Mouse (Mus musculus): ENCODE results near the gene Rasgrf1. TPM values are rescaled to one million over a fixed set of nuclear protein-coding genes. Genes with fewer than 3 reads are reported as not detected.
A peak's percentile ranks its signal among the peaks of the same experiment; 100 is the strongest.
"Not testable (repeated sequence)": the region's sequence is repeated elsewhere in the genome, so short reads cannot be mapped to it uniquely, and the experiment has no call there.

Gene Rasgrf1
- polyA plus RNA-seq, 1 experiment, result not detected

DNA sequence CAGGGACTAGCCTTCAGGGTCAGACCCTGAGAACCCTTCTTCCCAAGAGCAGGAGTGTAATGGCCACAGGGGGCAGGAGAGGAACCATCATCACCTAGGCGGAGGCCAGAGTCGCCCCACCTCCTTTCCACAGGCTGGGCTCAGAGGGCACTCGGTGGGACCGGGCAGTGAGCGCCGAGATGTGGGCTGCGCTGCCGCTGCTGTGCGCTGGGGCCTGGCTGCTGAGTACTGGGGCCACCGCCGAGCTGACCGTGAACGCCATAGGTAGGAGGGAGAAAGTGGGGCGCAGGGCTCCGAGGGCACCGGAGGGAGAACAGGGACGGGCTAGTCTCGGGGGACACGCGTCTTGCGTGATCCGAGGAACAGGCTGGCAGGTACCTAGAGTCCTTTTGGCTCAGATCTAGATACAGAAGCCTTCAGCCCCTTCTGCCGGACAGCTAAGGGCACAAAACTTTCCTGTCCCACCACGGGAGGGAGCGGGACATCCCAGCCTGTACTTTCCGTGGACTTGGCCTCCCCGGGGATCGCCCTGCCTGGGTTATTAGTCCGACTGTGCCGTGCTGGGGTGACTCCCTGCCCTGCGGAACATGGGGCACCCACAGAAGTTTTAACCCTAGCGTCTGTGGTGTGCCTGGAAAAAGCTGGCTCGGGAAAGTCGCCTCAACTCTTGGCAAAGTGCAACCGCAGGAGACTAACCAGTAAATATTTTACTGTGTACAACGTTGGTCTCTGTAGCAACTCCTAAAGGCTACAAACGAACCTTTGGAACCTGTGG lies 144.8 kb downstream of the Rasgrf1 start:
- no peak for TF ChIP-seq USF1 (IDR thresholded peaks at IDR 0.05; ENCODE audit: low read depth)
- no peak for TF ChIP-seq FOSL1 (IDR thresholded peaks at IDR 0.05; ENCODE audit: insufficient read depth, low read length, poor library complexity, severe bottlenecking)
- TF ChIP-seq CEBPB (IDR thresholded peaks at IDR 0.05; ENCODE audit: low read depth), result no peak
- no peak for TF ChIP-seq MYOD1 (IDR thresholded peaks at IDR 0.05; ENCODE audit: control insufficient read depth, insufficient read length, low read depth)
- Histone ChIP-seq H3K36me3 (ENCODE audit: control insufficient read depth, insufficient read depth) (no peaks in the 10 kb centered on the region), H3K79me3 (ENCODE audit: low read depth) (no peaks in the 10 kb centered on the region), H3K27me3 (ENCODE audit: control insufficient read depth, insufficient read depth, insufficient read length) (no peaks in the 10 kb centered on the region), H3K79me2 (ENCODE audit: control insufficient read depth, insufficient read depth) (no peaks in the 10 kb centered on the region), H3K4me3 (ENCODE audit: insufficient read depth, poor library complexity, severe bottlenecking) (no peak overlapping the region), H3ac (ENCODE audit: control insufficient read depth, insufficient read length, low read depth) (peak overlapping the region; percentile 45)

DNA sequence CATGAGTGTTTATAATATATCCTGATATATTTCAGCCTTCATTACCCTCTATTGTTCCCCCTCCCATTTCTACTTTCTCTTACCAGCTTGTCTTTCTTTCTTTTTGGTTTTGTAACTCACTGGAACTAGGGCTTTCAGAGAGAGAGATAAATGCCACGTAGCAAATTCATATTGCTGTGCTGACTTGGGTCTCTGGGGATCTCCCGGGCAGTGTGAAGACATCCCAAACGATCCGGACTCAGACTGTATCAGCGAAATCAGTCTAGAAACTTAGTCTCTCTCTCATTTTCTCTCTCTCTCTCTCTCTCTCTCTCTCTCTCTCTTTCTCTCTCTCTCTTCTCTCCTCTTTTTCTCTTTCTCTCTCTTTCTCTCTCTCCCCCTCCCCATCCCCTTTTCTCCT lies 145.7 kb downstream of the Rasgrf1 start:
- H3K79me2 ChIP-seq (ENCODE audit: control insufficient read depth, insufficient read depth), result no peaks in the 10 kb centered on the region
- no peaks in the 10 kb centered on the region for H3K27me3 ChIP-seq (ENCODE audit: control insufficient read depth, insufficient read depth, insufficient read length)
- H3ac ChIP-seq (ENCODE audit: control insufficient read depth, insufficient read length, low read depth), result no peak overlapping the region
- TF ChIP-seq USF1 (IDR thresholded peaks at IDR 0.05; ENCODE audit: low read depth) (no peak), CTCF (IDR thresholded peaks at IDR 0.05; ENCODE audit: control insufficient read depth, insufficient read depth, insufficient read length) (no peak), MYOD1 (IDR thresholded peaks at IDR 0.05; ENCODE audit: control insufficient read depth, insufficient read length, low read depth) (no peak), MYOG (IDR thresholded peaks at IDR 0.05; ENCODE audit: control insufficient read depth, extremely low read depth, insufficient read length) (no peak), FOSL1 (IDR thresholded peaks at IDR 0.05; ENCODE audit: insufficient read depth, low read length, poor library complexity, severe bottlenecking) (no peak), CEBPB (IDR thresholded peaks at IDR 0.05; ENCODE audit: low read depth) (no peak), MAX (IDR thresholded peaks at IDR 0.05) (no peak)
- H3K36me3 ChIP-seq (ENCODE audit: control insufficient read depth, insufficient read depth), result no peaks in the 10 kb centered on the region
- no peaks in the 10 kb centered on the region for H3K79me3 ChIP-seq (ENCODE audit: low read depth)
- no peak overlapping the region for H3K4me3 ChIP-seq (ENCODE audit: insufficient read depth, poor library complexity, severe bottlenecking)

DNA sequence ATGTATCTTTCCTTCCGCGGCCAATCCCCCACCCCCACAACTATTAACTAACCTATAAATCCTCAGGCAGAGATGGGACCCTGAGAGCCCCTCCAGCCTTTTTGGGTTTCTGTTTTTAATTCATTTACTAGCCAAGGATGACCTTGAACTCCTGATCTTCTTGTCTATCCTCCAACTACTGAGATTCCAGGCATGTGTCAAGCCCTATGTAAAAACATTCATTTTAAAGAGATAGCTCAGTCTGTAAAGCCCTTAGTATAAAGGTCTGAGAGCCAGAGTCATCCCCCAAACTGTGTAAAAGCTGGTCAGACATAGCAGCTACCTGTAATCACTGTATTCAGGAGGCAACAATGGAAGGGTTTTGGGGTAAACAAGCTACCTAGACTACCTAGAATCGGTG lies 146.2 kb downstream of the Rasgrf1 start:
- no peaks in the 10 kb centered on the region for H3K79me3 ChIP-seq (ENCODE audit: low read depth)
- H3ac ChIP-seq (ENCODE audit: control insufficient read depth, insufficient read length, low read depth), result no peak overlapping the region
- H3K36me3 ChIP-seq (ENCODE audit: control insufficient read depth, insufficient read depth), result no peaks in the 10 kb centered on the region
- no peak for TF ChIP-seq CEBPB (IDR thresholded peaks at IDR 0.05; ENCODE audit: low read depth)
- no peaks in the 10 kb centered on the region for H3K27me3 ChIP-seq (ENCODE audit: control insufficient read depth, insufficient read depth, insufficient read length)
- H3K79me2 ChIP-seq (ENCODE audit: control insufficient read depth, insufficient read depth), result no peaks in the 10 kb centered on the region
- H3K4me3 ChIP-seq (ENCODE audit: insufficient read depth, poor library complexity, severe bottlenecking), result no peak overlapping the region

DNA sequence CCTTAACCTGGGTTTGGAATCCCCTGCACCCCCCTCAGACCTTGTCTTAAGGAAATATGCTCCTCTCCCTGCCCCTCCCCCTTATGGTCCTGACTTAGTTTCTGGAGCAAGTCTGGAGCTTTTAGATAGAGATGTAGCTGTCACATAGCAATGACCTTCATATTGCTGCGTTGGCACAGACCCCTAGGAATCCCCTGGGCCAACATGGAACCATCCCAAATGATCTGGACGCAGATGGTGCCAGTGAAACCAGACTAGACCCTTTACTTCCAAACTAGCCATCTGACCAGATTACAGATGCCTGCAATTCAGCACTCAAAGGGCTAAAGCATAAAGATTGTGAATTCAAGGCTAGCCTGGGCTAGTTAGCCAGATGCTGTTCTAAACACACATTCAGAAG lies 147.0 kb downstream of the Rasgrf1 start:
- H3K36me3 ChIP-seq (ENCODE audit: control insufficient read depth, insufficient read depth), result no peaks in the 10 kb centered on the region
- no peaks in the 10 kb centered on the region for H3K27me3 ChIP-seq (ENCODE audit: control insufficient read depth, insufficient read depth, insufficient read length)
- H3K79me3 ChIP-seq (ENCODE audit: low read depth), result no peaks in the 10 kb centered on the region
- TF ChIP-seq MYOD1 (IDR thresholded peaks at IDR 0.05; ENCODE audit: control insufficient read depth, insufficient read length, low read depth) (no peak), CEBPB (IDR thresholded peaks at IDR 0.05; ENCODE audit: low read depth) (no peak), USF1 (IDR thresholded peaks at IDR 0.05; ENCODE audit: low read depth) (no peak), FOSL1 (IDR thresholded peaks at IDR 0.05; ENCODE audit: insufficient read depth, low read length, poor library complexity, severe bottlenecking) (no peak), CTCF (IDR thresholded peaks at IDR 0.05; ENCODE audit: control insufficient read depth, insufficient read depth, insufficient read length) (no peak), MYOG (IDR thresholded peaks at IDR 0.05; ENCODE audit: control insufficient read depth, extremely low read depth, insufficient read length) (no peak), MAX (IDR thresholded peaks at IDR 0.05) (no peak)
- no peaks in the 10 kb centered on the region for H3K79me2 ChIP-seq (ENCODE audit: control insufficient read depth, insufficient read depth)
- no peak overlapping the region for H3ac ChIP-seq (ENCODE audit: control insufficient read depth, insufficient read length, low read depth)
- H3K4me3 ChIP-seq (ENCODE audit: insufficient read depth, poor library complexity, severe bottlenecking), result no peak overlapping the region

DNA sequence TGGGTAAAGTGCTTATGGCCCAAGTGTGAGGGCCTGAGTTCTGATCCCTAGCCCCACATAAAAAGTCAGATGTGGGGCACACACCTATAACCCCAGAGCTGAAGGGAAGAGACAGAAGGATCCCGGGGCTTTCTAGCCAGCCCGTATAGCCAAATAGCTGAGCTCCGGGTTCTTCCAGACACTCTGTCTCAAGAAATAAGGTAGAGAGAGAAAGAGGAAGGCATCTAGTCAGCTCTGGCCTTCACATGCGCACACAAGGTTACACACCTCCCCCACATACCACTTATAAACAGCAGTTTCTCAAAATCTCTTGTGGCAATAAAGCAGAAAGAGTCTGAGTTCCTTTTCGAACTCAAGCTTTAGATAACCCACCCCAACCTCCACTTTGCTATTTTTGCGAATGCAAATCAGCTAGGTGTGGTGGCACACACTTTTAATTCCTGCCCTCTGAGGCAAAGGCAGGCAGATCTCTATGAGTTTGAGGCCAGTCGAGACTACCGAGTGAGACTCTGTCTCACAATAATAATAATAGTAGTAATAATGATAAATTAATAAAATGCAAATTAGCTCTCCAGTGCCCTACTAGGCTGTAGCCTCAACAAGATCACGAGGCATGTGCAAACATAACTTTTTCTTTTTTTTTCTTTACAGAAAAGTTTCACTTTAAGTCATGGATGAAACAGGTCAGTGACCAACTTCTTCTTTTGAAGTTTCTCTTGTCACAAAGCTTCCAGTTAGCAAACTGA lies 150.3 kb downstream of the Rasgrf1 start:
- Histone ChIP-seq H3K36me3 (ENCODE audit: control insufficient read depth, insufficient read depth) (no peaks in the 10 kb centered on the region), H3K79me3 (ENCODE audit: low read depth) (no peaks in the 10 kb centered on the region), H3K27me3 (ENCODE audit: control insufficient read depth, insufficient read depth, insufficient read length) (no peaks in the 10 kb centered on the region), H3ac (ENCODE audit: control insufficient read depth, insufficient read length, low read depth) (no peak overlapping the region), H3K79me2 (ENCODE audit: control insufficient read depth, insufficient read depth) (no peaks in the 10 kb centered on the region), H3K4me3 (ENCODE audit: insufficient read depth, poor library complexity, severe bottlenecking) (no peak overlapping the region)
- no peak for TF ChIP-seq MAX (IDR thresholded peaks at IDR 0.05)
- TF ChIP-seq FOSL1 (IDR thresholded peaks at IDR 0.05; ENCODE audit: insufficient read depth, low read length, poor library complexity, severe bottlenecking), result no peak
- no peak for TF ChIP-seq CEBPB (IDR thresholded peaks at IDR 0.05; ENCODE audit: low read depth)
- TF ChIP-seq CTCF (IDR thresholded peaks at IDR 0.05; ENCODE audit: control insufficient read depth, insufficient read depth, insufficient read length), result no peak

DNA sequence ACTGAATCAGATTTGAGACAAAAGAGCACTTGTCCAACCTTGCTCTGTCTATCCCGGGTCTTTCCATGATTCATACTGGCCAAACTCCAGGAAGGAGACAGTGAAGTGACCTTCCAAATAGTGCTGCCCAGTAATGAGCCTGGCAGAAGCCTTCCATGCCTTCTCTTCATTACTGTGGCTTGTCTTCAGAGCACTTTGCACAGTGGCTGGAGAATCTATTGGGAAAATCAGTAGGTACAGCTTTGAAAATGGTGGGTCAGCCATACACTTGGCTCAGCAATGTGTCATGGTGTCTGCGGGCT lies 150.8 kb downstream of the Rasgrf1 start:
- TF ChIP-seq MAX (IDR thresholded peaks at IDR 0.05) (no peak), FOSL1 (IDR thresholded peaks at IDR 0.05; ENCODE audit: insufficient read depth, low read length, poor library complexity, severe bottlenecking) (no peak), MYOD1 (IDR thresholded peaks at IDR 0.05; ENCODE audit: control insufficient read depth, insufficient read length, low read depth) (no peak), CTCF (IDR thresholded peaks at IDR 0.05; ENCODE audit: control insufficient read depth, insufficient read depth, insufficient read length) (no peak)
- H3K79me3 ChIP-seq (ENCODE audit: low read depth), result no peaks in the 10 kb centered on the region
- no peak overlapping the region for H3K4me3 ChIP-seq (ENCODE audit: insufficient read depth, poor library complexity, severe bottlenecking)
- H3K27me3 ChIP-seq (ENCODE audit: control insufficient read depth, insufficient read depth, insufficient read length), result no peaks in the 10 kb centered on the region
- H3K79me2 ChIP-seq (ENCODE audit: control insufficient read depth, insufficient read depth), result no peaks in the 10 kb centered on the region
- H3ac ChIP-seq (ENCODE audit: control insufficient read depth, insufficient read length, low read depth), result no peak overlapping the region
- H3K36me3 ChIP-seq (ENCODE audit: control insufficient read depth, insufficient read depth), result no peaks in the 10 kb centered on the region

DNA sequence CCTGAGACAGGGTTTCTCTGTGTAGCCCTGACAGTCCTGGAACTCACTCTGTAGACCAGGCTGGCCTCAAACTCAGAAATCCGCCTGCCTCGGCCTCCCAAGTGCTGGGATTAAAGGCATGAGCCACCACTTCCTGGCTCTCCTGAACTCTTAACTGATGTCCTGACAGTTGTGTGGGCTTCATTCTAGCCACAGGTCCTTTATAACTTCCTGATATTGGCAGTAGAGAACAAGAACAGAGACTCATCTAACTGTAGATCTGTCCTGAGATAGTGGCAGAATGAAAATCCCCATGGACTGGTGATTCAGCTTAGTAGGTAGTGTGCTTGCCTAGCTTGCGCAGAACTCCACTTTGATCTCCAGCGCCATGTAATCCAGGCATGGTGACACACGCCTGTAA lies 151.2 kb downstream of the Rasgrf1 start:
- H3K79me2 ChIP-seq (ENCODE audit: control insufficient read depth, insufficient read depth); H3K27me3 ChIP-seq (ENCODE audit: control insufficient read depth, insufficient read depth, insufficient read length); H3ac ChIP-seq (ENCODE audit: control insufficient read depth, insufficient read length, low read depth); H3K36me3 ChIP-seq (ENCODE audit: control insufficient read depth, insufficient read depth); H3K79me3 ChIP-seq (ENCODE audit: low read depth); H3K4me3 ChIP-seq (ENCODE audit: insufficient read depth, poor library complexity, severe bottlenecking): not testable (repeated sequence)
